Mouse (Mus musculus): ENCODE results near the gene Cnbd2.

Gene Cnbd2

DNA sequence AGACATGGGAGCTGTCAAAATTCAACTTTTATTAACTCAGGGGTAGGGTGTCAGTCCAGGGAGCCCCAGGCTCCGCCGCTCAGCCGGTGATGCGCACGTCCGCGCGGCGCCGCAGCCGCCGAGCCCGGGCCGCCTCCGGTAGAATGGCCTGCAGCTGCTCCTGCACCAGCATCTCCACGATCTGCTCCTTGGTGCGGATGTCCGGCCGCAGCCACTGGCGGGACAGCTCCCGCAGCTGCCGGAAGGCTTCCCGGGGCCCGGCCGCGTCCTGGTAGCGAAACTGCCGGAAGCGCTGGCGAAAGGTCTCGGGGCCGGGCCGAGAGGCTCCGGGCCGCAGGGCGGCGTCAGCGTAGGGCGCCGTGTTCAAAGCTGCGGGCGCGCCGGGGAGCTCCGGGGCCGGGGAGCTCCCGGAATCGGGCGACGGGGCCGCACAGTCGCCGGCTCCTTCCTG is 233 bp upstream of the Cnbd2 start:
- DNase-seq (ENCODE audit: low spot score in 2 of 2): peak; percentile 66 to 86

DNA sequence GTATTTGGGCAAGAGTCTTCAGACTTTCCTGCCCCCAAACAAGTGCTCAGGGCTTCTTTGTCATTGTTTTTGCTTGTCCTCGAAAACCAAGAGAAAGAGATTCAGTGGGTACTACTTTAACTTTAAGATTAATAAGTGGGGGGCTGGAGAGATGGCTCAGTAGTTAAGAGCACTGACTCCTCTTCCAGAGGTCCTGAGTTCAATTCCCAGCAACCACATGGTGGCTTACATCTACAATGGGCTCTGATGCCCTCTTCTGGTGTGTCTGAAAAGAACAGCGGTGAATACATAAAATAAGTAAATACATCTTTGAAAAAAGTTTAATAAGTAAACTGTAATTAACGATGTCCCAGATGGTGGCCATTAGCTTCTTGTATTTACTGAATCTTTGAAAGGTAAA is 1.1 kb downstream of the Cnbd2 start:
- DNase-seq (ENCODE audit: low spot score in 2 of 2): no peak

DNA sequence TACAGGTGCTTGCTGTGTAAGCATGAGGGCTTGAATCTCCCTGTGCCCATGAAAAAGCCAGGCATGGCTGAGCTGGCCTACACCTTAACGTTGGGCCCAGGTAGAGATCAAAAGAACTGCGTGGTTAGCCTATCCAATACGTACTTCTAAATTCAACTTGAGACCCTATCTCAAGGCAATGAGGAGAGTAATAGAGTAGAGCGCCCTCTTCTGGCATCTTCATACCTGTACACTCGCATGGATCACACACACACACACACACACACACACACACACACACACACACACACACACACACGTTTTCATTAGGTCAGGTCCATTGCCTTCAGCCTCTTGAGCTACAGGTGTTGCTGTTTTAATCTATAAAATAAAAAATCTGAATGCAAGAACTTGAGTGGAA is 2.7 kb downstream of the Cnbd2 start:
- DNase-seq (ENCODE audit: low spot score in 2 of 2): no peak

DNA sequence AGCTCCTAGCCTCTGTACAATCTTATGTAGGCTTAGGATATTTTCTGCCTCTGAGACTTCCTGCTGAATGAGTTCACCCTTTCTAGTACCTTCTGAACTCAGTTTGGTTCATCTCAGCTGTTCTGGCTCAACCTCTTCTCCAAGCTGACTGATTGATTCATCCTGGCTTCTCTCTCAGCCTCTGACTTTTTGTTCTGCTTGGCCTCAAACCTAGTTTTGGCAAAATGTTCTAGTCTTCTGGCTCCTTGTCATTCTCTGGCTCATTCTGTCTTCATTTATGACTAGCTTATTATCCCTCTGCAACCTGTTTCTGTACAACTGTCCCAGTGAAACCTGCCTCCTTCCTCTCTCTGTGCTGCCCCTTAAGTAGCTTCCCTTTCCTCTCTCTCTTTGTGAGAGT is 6.4 kb downstream of the Cnbd2 start:
- no peak for DNase-seq (ENCODE audit: low spot score in 2 of 2)

DNA sequence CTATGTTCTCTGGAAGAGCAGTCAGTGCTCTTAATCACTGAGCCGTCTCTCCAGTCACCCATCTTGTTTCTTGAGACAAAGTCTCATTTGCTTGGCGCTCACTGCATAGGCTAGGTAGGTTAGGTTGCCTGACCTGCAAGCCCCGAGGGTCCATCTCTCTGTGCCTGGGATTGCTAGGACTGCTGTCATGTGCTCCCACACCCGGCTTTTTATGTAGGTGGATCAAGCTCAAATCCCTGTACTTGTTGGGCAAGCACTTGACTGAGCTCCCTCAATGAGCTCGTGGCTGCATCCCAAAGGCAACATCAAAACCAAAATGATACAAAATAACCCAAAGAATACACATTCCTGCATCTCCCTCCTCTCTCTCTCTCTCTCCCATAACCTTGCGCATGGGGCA is 9.4 kb downstream of the Cnbd2 start:
- no peak for DNase-seq (ENCODE audit: low spot score in 2 of 2)

DNA sequence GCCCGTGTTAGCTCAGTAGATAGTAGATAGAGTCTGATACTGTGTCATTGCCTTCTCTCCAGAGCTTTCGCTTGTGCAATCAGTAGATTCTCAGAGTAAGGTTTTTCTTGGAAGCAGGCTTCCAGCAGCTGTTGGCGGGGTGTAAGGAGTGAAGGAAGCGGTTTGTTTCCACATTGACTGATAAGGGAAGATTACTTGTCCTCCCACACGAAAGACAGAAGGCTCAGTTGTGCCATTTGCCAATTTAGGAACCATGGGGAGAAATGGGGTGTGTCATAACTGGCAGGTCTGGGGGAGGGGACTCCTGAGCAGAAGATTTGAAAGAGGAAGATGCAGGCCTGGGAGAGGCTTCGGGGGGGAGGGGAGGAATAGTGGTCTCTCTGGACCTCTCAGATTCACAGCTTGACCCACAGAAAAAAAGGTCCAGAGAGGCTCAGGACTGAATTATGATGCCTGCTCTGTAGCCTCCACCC is 12.1 kb downstream of the Cnbd2 start:
- DNase-seq (ENCODE audit: low spot score in 2 of 2): peak in 1 of 2 experiments; percentile 26

DNA sequence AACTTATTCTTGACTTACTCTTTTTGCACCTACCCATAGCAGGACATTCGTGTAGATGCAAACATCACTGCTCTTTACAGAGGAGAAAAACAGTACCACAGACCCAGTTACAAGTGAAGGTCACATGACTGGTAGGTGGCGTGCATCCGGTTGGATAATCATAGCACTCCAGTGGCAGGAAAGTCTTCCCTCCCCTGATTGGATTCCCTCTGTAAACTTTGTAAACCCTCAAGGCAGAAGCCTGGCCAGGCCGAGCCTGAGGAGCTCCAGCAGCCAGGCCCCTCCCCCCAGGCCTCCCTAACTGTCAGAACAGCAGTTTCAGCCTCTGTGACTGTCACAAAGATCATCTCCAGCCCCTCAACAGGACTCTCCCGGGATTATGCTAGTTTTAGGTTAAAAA is 12.6 kb downstream of the Cnbd2 start:
- no peak for DNase-seq (ENCODE audit: low spot score in 2 of 2)

DNA sequence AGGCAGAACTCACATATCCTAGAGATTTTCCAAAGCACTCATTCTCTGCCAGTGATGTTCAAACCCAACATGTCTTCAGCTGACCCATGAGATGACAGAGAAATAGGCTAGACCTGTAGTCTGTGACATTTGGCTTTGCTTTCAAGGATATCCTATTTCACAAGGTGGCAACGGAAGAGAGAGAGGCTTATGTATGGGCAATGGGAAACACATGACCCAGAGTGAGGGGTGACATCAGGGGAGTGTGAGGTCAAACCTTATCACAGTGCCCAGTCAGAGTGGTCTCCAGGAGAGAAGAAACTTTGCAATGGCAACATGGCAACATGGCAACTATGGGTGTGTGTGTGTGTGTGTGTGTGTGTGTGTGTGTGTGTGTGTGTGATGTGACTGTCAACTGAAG is 18.6 kb downstream of the Cnbd2 start:
- no peak for DNase-seq (ENCODE audit: low spot score in 2 of 2)

DNA sequence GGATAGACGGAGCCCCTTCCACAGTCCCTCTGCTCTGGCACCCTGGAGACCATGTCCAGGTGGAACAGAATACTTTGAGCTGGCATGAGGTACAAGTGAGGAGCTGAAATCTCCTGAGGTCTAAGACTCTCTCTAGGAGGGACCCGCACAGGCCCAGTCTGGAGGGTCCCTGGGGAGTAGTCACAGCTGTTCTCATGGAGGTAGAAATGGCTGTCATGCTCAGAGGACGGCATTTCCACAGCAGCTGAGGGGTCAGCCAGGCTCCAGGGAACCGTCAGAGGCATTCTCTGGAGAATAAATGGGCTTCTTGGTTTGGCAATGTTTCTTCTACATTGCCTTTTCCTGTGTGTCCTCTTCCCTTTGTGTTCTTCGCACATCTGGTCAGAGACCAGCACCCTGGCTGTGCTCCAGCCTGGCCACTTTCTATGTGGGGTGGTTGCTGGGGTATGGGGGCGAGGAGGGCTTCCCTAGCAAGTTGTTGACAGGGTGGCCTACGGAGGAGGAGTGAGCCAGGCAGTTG is 19.4 kb downstream of the Cnbd2 start:
- DNase-seq (ENCODE audit: low spot score in 2 of 2): no peak

DNA sequence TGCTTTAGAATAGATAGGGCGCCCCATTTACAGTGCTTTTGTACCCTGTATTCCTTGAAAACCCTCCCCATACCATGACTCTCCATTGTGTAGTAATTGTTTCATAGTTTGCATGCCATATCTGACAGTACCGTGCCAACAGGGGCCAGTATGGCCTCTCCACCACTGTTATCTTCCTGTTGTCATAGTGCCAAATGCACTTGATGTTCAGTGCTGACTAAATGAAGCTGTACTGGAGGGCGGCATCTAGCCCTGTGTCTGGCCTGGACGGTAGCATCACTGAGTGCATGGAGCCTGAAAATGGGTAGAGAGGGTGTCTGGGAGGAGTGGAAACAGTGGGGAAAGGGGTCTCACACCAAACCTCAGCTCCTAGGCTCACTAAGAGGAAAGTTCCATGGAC is 28.0 kb downstream of the Cnbd2 start:
- DNase-seq (ENCODE audit: low spot score in 2 of 2): no peak

DNA sequence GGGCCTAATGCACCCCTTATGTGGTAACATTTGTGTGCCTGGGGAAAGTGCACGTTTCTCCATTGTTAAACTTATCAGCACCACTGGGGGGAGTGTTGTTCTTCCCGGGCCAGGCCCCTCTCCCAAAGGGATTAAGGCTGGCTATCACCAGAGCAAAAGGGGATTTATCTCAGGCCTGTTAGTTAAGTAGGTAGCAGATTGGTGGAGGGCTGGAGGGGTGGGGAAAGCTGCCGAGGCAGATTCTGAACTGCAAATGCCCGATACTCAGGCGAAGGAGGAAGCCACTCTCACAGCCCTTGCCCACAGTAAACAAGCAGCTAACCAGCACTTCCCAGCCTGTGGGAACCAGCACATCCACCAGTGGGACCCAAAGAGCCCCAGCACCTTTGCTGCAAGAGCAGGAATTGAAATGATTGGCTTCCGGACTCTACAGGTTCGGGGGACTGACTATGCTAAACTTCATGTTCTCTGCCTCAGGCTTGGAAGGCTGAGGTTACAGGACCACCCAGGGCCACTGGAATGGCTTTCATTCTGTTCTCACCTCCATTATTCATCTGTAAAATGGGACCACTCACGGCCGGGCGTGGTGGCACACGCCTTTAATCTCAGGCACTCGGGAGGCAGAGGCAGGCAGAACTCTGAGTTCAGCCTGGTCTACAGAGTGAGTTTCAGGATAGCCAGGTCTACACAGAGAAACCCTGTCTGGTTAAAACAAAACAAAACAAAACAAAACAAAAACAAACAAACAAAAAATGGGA is 32.9 kb downstream of the Cnbd2 start:
- no peak for DNase-seq (ENCODE audit: low spot score in 2 of 2)

DNA sequence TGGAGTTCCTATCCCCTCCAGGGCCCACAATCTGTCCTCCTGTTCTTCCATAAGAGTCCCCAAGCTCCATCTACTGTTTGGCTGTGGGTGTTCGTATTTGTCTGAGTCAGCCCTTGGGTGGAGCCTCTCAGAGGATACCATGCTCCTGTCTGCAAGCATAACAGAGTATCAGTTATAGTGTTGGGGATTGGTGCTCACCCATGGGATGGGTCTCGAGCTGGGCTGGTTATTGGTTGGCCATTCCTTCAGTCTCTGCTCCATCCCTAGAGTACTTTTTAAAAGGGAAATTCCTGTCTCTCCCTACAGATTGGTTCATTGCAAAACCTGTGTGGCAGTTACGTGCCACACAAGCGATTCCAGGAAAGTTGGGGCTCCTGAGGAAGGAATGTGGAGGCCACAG is 36.7 kb downstream of the Cnbd2 start:
- DNase-seq (ENCODE audit: low spot score in 2 of 2): no peak

DNA sequence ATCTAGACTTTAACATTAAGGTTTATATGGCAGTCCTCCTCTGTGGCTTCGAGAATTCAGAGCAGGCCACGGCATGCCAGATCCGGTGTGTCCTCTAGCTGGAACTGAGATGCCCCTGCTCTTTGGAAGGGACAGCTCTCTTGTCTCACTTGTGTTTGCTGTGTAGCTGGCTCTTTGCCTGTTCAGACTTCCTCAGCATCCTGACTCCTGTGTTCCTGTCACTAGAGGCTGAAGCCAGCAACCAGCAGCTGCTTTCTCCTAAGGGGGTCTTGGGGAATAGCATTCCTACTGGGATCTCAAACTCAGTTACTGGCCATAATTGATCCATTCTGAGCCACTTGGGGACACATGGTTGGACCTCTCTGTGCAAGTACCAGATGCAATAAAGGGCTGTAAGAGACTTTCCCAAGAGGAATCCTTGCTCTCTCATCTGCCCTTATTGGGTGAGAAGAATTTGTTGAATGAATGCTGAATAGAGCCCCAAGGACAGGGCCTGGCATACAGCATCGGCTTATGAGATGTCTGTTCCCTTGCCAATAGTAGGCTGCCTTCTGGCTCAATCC is 37.3 kb downstream of the Cnbd2 start:
- DNase-seq (ENCODE audit: low spot score in 2 of 2): no peak

DNA sequence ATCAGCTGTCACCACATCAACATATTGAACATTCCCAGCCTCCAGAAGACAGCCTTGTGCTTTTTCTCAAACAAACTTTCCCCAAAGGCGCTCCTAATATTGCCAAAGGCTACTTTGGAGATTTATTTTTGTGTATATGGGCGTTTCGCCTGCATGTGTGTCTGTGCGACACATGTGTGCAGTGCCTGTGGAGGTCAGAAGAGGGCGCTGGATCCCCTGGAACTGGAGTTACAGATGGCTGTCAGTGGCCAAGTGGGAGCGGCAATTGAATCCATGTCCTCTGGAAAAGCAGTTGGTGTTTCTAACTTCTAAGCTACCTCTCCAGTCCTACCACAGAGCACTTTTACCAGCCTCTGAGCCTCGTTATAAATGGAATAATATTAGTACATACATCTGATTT is 39.1 kb downstream of the Cnbd2 start:
- no peak for DNase-seq (ENCODE audit: low spot score in 2 of 2)

DNA sequence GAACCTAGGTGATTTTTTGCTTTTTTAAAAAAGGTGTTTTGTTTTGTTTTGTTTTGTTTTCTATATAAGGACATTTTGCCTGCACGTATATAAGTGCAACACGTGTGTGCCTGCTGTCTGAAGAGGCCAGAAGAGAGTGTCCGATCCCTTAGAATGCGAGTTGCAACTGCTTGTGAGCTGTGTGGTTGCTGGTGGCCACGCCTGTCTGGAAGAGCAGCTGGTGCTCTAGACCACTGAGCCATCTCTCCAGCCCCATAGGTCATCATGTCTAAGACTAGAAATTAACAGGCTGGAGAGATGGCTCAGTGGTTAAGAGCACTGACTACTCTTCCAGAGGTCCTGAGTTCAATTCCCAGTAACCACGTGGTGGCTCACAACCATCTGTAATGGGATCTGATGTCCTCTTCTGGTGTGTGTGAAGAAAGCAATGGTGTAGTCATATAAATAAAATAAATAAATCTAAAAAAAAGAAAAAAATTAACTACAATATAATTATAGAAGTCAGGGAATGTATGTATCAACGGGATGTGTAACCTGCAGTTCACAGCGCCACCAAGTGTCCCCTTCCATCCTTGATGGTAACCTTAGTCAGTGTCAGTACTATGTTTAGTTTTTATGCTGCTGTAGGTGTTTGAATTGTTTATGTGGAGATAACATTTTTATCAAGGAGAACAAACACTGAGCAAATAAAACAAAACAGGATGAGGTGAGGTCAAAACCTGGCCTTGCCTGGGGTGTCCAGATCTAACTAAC is 40.5 kb downstream of the Cnbd2 start:
- no peak for DNase-seq (ENCODE audit: low spot score in 2 of 2)

DNA sequence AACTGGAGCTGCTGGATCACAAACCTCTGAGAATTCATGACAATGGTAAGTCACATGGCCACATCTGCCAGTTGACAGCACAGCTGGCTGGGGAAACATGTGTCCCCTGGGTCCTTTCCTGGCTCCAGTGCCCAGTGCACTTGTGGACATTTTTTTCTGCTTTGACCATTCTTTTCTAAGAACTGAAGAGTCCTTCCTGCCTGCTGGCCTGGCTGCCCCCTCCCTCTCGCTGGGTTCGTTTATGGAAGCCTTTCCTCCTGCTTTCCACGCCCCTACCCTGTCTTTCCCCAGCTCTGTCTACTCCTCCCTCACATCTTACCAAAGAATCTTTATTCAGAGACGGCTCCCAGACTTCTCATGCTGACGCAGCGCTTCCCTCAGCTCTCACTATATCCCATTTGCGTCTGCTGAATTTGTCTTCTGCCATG is 41.2 kb downstream of the Cnbd2 start:
- no peak for DNase-seq (ENCODE audit: low spot score in 2 of 2)

DNA sequence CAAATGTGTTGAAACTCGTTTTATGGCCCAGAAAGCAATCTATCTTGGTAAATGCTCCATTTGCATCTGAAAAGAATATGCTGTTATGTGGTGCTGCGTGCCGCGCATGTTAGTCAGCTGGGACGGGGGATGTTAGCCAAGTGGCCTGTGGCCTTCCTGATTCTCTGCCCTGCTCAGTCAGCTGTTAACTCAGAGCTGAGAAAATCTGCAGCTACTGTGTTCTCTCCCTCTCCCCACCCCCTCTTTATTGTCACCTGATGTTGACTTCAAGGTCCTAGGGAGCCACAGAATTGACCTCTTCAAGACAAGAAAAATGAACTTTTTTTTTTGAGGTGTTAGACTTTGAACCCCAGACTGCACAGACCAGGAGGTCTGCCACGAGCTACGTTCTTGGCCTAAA is 43.9 kb downstream of the Cnbd2 start:
- no peak for DNase-seq (ENCODE audit: low spot score in 2 of 2)

DNA sequence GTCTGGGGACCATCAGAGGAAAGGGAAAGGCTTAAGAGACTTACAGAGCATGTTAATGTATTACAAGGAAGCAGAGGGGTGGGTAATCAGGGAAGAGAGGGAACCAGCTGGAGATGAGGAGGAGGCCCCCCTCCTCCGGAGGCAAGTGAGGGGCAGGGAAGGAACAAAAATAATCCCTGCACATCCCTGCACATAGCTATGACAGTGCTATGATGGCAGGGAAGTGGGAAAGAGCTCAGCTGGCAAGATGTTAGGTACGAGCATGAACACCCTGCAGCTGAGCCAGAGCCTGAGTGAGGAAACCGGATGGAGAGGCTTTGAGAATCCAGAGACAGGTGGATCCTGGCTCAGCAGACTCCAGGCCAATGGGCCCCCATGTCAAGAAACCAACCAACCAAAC is 56.4 kb downstream of the Cnbd2 start:
- no peak for DNase-seq (ENCODE audit: low spot score in 2 of 2)

DNA sequence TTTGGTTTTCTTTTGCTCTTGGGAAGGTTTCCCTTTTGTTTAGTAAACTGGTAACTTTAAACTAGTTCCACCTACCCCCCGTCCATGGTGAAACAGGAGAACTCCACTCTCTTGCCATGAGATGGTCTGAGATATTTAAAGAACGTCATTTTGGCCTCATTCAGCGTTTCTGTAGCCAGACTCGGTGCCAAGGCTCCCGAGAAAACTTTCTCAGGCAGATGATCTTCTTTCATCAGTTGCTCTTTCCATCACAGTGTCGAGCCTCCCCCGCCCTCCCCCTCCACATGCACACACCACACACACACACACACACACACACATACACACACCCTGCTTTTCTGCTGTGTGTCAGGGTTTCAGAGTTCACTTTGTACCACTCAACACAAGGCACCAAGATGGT is 58.8 kb downstream of the Cnbd2 start:
- no peak for DNase-seq (ENCODE audit: low spot score in 2 of 2)

DNA sequence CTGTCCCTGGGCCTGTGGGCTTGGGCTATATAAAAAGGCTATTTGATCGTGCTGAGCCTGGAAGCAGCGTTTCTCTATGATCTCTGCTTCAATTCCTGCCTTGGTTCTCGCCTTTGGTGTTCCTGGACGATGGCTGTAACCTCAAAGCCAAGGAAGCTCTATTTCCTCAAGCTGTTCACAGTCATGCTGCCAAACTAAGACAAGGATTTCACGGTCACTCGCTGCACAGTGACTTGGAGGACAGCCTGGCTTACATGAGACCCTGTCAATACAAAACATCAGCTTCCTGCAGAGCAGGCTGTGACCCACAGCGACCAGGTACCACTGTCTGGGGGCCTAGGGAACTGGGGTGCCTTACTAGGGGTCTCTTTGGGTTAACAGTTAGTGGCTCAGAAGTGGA is 64.9 kb downstream of the Cnbd2 start:
- no peak for DNase-seq (ENCODE audit: low spot score in 2 of 2)

DNA sequence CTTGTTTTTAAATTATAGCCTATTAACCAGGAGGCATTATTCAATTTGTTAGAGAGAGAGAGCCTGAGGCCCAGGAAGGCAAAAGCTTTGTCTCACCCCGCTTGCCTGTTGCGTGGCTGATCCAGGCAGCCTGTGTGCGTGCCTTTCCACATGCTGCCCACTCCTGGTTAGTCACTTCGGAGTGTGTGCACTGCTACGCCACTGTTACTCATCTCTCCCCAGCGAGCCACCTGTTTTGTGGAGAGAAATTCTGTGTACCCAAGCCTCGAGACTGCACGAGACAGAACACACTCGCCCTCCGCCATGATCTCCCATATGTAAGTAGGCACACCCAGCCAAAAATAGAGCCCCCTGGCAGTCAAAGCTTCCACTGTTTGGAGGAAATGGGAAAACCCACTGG is 67.8 kb downstream of the Cnbd2 start:
- no peak for DNase-seq (ENCODE audit: low spot score in 2 of 2)

DNA sequence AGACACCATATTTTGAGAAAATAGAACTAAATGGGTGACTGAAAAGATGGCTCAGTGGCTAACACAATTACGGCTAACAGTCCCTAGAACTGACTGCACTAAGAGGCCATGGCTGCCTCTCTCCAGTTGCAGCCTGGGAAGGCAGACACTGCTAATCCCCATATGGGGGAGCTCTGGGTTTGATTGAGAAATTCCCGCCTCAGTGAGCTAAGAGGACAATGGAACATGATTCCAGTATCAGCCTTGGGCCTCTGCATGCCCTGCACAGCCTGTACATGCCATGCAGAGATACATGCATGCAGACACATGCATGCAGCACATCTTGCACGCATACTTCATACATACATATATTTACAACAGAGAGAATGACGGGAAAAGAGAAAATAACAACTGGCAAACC is 69.3 kb downstream of the Cnbd2 start:
- no peak for DNase-seq (ENCODE audit: low spot score in 2 of 2)

Measured in spleen, postnatal 4 days (tissue).